Mouse (Mus musculus) CH12.LX (cell line): ENCODE measurements around the gene Gdf15. TPM values are rescaled to one million over a fixed set of nuclear protein-coding genes. Genes with fewer than 3 reads are reported as not detected.

Experiments
- DNase-seq: peaks from one replicate; pipeline ENCODE4 v3.0.0-alpha.2; 2013; ENCODE audit errors: extremely low read depth
- H3K27ac ChIP-seq: 2 replicates; pipeline ENCODE4 v1.5.1; 2012; ENCODE audit warnings: low read depth, mild to moderate bottlenecking, control low read depth, moderate library complexity; ENCODE audit not compliant: insufficient read depth
- H3K27me3 ChIP-seq: replicated peaks from 2 replicates; pipeline ENCODE3; 2012; ENCODE audit warnings: inconsistent platforms
- H3K36me3 ChIP-seq, 2 experiments: replicated peaks in 1 of 2; 2 replicates each; pipeline versions ENCODE3 to v1.6.1; 2012; ENCODE audit warnings: inconsistent platforms in 1 of 2, low read length in 1 of 2, mild to moderate bottlenecking in 1 of 2, mixed read lengths in 1 of 2, moderate library complexity in 1 of 2; ENCODE audit not compliant: control insufficient read depth in 1 of 2, insufficient read depth in 1 of 2
- H3K4me1 ChIP-seq, 2 experiments: 2 replicates each; pipeline ENCODE4 v1.6.1; 2012; ENCODE audit warnings: inconsistent platforms in 1 of 2, moderate library complexity in 1 of 2; ENCODE audit not compliant: insufficient read depth in 2 of 2, control insufficient read depth in 1 of 2
- H3K4me2 ChIP-seq: 2 replicates; pipeline ENCODE4 v1.6.1; 2012; ENCODE audit warnings: low read depth, mild to moderate bottlenecking, control low read depth; ENCODE audit not compliant: poor library complexity, insufficient read depth, severe bottlenecking
- H3K4me3 ChIP-seq, 3 experiments: fragments of 150-350 bp in 1 of 3; sonication (generic) in 1 of 3; replicated peaks in 1 of 3; 2 replicates each; pipeline versions ENCODE3 to v1.5.1; 2011 to 2012; ENCODE audit warnings: low read depth in 2 of 3, low read length in 2 of 3, mild to moderate bottlenecking in 2 of 3, moderate library complexity in 2 of 3, control low read depth in 1 of 3, improper control_type of control experiment in 1 of 3, inconsistent platforms in 1 of 3, mixed read lengths in 1 of 3; ENCODE audit not compliant: poor library complexity in 1 of 3
- H3K79me2 ChIP-seq: replicated peaks from 2 replicates; pipeline ENCODE4 v1.6.1; 2012; ENCODE audit warnings: mild to moderate bottlenecking, moderate library complexity; ENCODE audit not compliant: control insufficient read depth, poor library complexity, insufficient read depth, severe bottlenecking; ENCODE audit errors: extremely low read depth
- H3K9ac ChIP-seq: 2 replicates; pipeline ENCODE4 v1.6.1; 2012; ENCODE audit warnings: low read depth, mild to moderate bottlenecking, control low read depth, moderate library complexity; ENCODE audit not compliant: insufficient read depth
- H3K9me3 ChIP-seq: replicated peaks from 2 replicates; pipeline ENCODE3; 2012; ENCODE audit warnings: low read length, inconsistent platforms, mixed read lengths
- CHD1 ChIP-seq: IDR thresholded peaks from 2 replicates; pipeline ENCODE4 v1.6.1; 2012; ENCODE audit warnings: low read depth, low read length, improper control_type of control experiment, inconsistent platforms
- CTCF ChIP-seq, 2 experiments: IDR thresholded peaks in 1 of 2; conservative IDR thresholded peaks in 1 of 2; 2 replicates each; pipeline ENCODE4 v1.5.1; 2011 to 2012; ENCODE audit warnings: low read depth in 2 of 2, low read length in 2 of 2, improper control_type of control experiment in 1 of 2, inconsistent platforms in 1 of 2, mild to moderate bottlenecking in 1 of 2, moderate library complexity in 1 of 2
- E2F4 ChIP-seq: IDR thresholded peaks from 2 replicates; pipeline ENCODE4 v1.6.1; 2011; ENCODE audit warnings: low read depth, low read length, improper control_type of control experiment; ENCODE audit not compliant: insufficient replicate concordance
- ETS1 ChIP-seq: conservative IDR thresholded peaks from 2 replicates; pipeline ENCODE4 v1.6.1; 2012; ENCODE audit warnings: low read depth, mild to moderate bottlenecking, inconsistent platforms, low read length, improper control_type of control experiment, moderate library complexity
- GABPA ChIP-seq: IDR thresholded peaks from 2 replicates; pipeline ENCODE4 v1.6.1; 2012; ENCODE audit warnings: low read depth, low read length, improper control_type of control experiment, inconsistent platforms; ENCODE audit not compliant: insufficient replicate concordance
- KAT2A ChIP-seq: IDR thresholded peaks from 2 replicates; pipeline ENCODE4 v1.6.1; 2012; ENCODE audit warnings: low read length, improper control_type of control experiment, inconsistent platforms; ENCODE audit not compliant: insufficient replicate concordance
- MAFK ChIP-seq: IDR thresholded peaks from 2 replicates; pipeline ENCODE4 v1.6.1; 2011; ENCODE audit warnings: low read length, improper control_type of control experiment; ENCODE audit not compliant: insufficient replicate concordance
- MAZ ChIP-seq: IDR thresholded peaks from 2 replicates; pipeline ENCODE4 v1.6.1; 2012; ENCODE audit warnings: low read depth, mild to moderate bottlenecking, inconsistent platforms, low read length, improper control_type of control experiment, moderate library complexity
- MEF2A ChIP-seq: IDR thresholded peaks from 2 replicates; pipeline ENCODE4 v1.6.1; 2014; ENCODE audit warnings: low read depth, mild to moderate bottlenecking, inconsistent platforms, low read length, improper control_type of control experiment, borderline replicate concordance
- NELFE ChIP-seq: IDR thresholded peaks from 2 replicates; pipeline ENCODE4 v1.6.1; 2011; ENCODE audit warnings: low read depth, low read length, improper control_type of control experiment
- NRF1 ChIP-seq: IDR thresholded peaks from 2 replicates; pipeline ENCODE4 v1.6.1; 2014; ENCODE audit warnings: low read depth, mild to moderate bottlenecking, inconsistent platforms, low read length, improper control_type of control experiment, moderate library complexity
- PAX5 ChIP-seq: IDR thresholded peaks from 2 replicates; pipeline ENCODE4 v1.6.1; 2012; ENCODE audit warnings: low read length, inconsistent platforms, mixed read lengths
- RAD21 ChIP-seq: IDR thresholded peaks from 2 replicates; pipeline ENCODE4 v1.6.1; 2011; ENCODE audit warnings: low read depth, mild to moderate bottlenecking, low read length, improper control_type of control experiment, moderate library complexity
- SIN3A ChIP-seq: IDR thresholded peaks from 2 replicates; pipeline ENCODE4 v1.6.1; 2012; ENCODE audit warnings: low read length, improper control_type of control experiment, inconsistent platforms
- SMC3 ChIP-seq: IDR thresholded peaks from 2 replicates; pipeline ENCODE4 v1.6.1; 2011; ENCODE audit warnings: low read depth, low read length, improper control_type of control experiment
- TBP ChIP-seq: conservative IDR thresholded peaks from 2 replicates; pipeline ENCODE4 v1.6.1; 2011; ENCODE audit warnings: low read depth, low read length, improper control_type of control experiment
- USF1 ChIP-seq: IDR thresholded peaks from 2 replicates; pipeline ENCODE4 v1.6.1; 2014; ENCODE audit warnings: low read depth, mild to moderate bottlenecking, inconsistent platforms, low read length, improper control_type of control experiment
- USF2 ChIP-seq: conservative IDR thresholded peaks from 2 replicates; pipeline ENCODE4 v1.6.1; 2011; ENCODE audit warnings: low read depth, low read length, improper control_type of control experiment
- ZC3H11A ChIP-seq: IDR thresholded peaks from 2 replicates; pipeline ENCODE4 v1.6.1; 2012; ENCODE audit warnings: low read depth, mild to moderate bottlenecking, inconsistent platforms, low read length, improper control_type of control experiment
- ZNF384 ChIP-seq: IDR thresholded peaks from 2 replicates; pipeline ENCODE4 v1.6.1; 2012; ENCODE audit warnings: low read depth, low read length, improper control_type of control experiment, inconsistent platforms
- dilution Hi-C: fragments of 300-500 bp; cut with MboI; formaldehyde crosslinking; loops from 2 replicates; pipeline ENCODE4 v1.14.3; 2020; ENCODE audit warnings: low sequenced_read_pairs; ENCODE audit not compliant: extremely low pct_unique_long_range_greater_than_20kb, extremely low pct_ligation_motif_present
- in situ Hi-C: fragments of 300-500 bp; cut with MboI; formaldehyde crosslinking; loops from 3 replicates; pipeline ENCODE4 v1.14.3; 2019; ENCODE audit warnings: low sequenced_read_pairs, low pct_ligation_motif_present, low pct_unique_long_range_greater_than_20kb, mixed read lengths
- polyA plus RNA-seq: library from polyadenylated mRNA; unstranded; fragments of >175 nt; gene quantifications from 2 replicates; pipeline ENCODE4 v1.2.1, GENCODE M21; 2012; ENCODE audit warnings: low read depth; ENCODE audit not compliant: insufficient read length
- total RNA-seq, 2 experiments: library from RNA; depleted of rRNA; stranded (reverse); fragments of 300-350 nt in 1 of 2; fragments of >200 nt in 1 of 2; gene quantifications; 2 replicates each; pipeline ENCODE4 v1.2.3; 2012 to 2014

The Gdf15 gene
- total and polyA plus RNA-seq, 3 experiments = 0.16 to 0.21 TPM; not detected in 1

- peaks cover 29 to 74% of the 10 kb centered on the region in 2 experiments for H3K4me1 ChIP-seq
Measured at GRCm38 (mm10) chr8:70615281-70615680, 17.0 kb downstream of the Gdf15 start.

GRCm38 (mm10) chr8:70614469-70614868 lies 17.8 kb downstream of the Gdf15 start:
- no peak overlapping the region for H3K4me3 ChIP-seq
- TF ChIP-seq NELFE (no peak), SIN3A (no peak), PAX5 (no peak), RAD21 (no peak), TBP (no peak), ZNF384 (no peak), MEF2A (no peak), NRF1 (no peak), GABPA (no peak), SMC3 (no peak), KAT2A (no peak), MAZ (no peak), MAFK (no peak), CTCF (conservative IDR thresholded peaks at IDR 0.05 in 1 of 2, IDR thresholded peaks at IDR 0.05 in 1 of 2; ENCODE audit: low read depth in 2 of 2, low read length in 2 of 2) (no peak), CHD1 (no peak), ZC3H11A (no peak), USF1 (no peak)
- TF ChIP-seq, all 38 proteins: peak for 0
- Histone ChIP-seq H3K79me2 (no peaks in the 10 kb centered on the region), H3K27ac (no peak overlapping the region), H3K9me3 (no peaks in the 10 kb centered on the region), H3K4me2 (no peak overlapping the region), H3K9ac (no peak overlapping the region), H3K4me1 (peaks cover 27 to 72% of the 10 kb centered on the region in 2 experiments), H3K36me3 (peaks cover 0 to under 1% of the 10 kb centered on the region in 2 experiments), H3K27me3 (no peaks in the 10 kb centered on the region)
- no peak for DNase-seq
- dilution Hi-C loops (no loop called here), in situ Hi-C loops (loop anchor here (5.0 kb wide), 1 partner anchor 33 kb away; no protein-coding TSS in a partner anchor)

More at GRCm38 (mm10) chr8:70615281-70615680, 17.0 kb downstream of the Gdf15 start:
- no peak overlapping the region for H3K4me2 ChIP-seq
- H3K36me3 ChIP-seq = peaks cover 0 to 2% of the 10 kb centered on the region in 2 experiments
- no peaks in the 10 kb centered on the region for H3K9me3 ChIP-seq
- H3K27ac ChIP-seq = no peak overlapping the region
- dilution Hi-C loops = no loop called here
- no peaks in the 10 kb centered on the region for H3K79me2 ChIP-seq
- no peak for TF ChIP-seq SMC3
- TF ChIP-seq TBP = no peak
- TF ChIP-seq ZC3H11A = no peak
- no peak for TF ChIP-seq CHD1
- TF ChIP-seq USF2 = no peak
- no peak for TF ChIP-seq E2F4
- TF ChIP-seq GABPA = no peak
- TF ChIP-seq ETS1 = no peak
- no peak overlapping the region for H3K9ac ChIP-seq
- in situ Hi-C loops = no loop called here
- DNase-seq = no peak
- H3K4me3 ChIP-seq = no peak overlapping the region
- H3K27me3 ChIP-seq = no peaks in the 10 kb centered on the region
